Mouse (Mus musculus) spleen, postnatal 14 days (tissue): ENCODE data around the gene Slc9a3r1.

Experiments used
- DNase-seq, 2 experiments: peaks; one replicate each; pipeline ENCODE4 v3.0.0; 2021 to 2022; ENCODE audit warnings: low spot score in 2 of 2

The Slc9a3r1 gene

GRCm38 (mm10) chr11:115162205-115162601 is 938 bp upstream of the Slc9a3r1 start:
- no peak for DNase-seq

- DNase-seq = peak in 1 of 2 experiments; percentile 47
Observed at GRCm38 (mm10) chr11:115163568-115164150, 518 bp downstream of the Slc9a3r1 start.

GRCm38 (mm10) chr11:115164341-115164975 is 1.3 kb downstream of the Slc9a3r1 start:
- DNase-seq = no peak

- no peak for DNase-seq
Observed at GRCm38 (mm10) chr11:115164976-115165374, 1.8 kb downstream of the Slc9a3r1 start.

- no peak for DNase-seq
Observed at GRCm38 (mm10) chr11:115166776-115167175, 3.6 kb downstream of the Slc9a3r1 start.

- DNase-seq = no peak
Observed at GRCm38 (mm10) chr11:115167631-115168249, 4.6 kb downstream of the Slc9a3r1 start.

- no peak for DNase-seq
Observed at GRCm38 (mm10) chr11:115169430-115169829, 6.3 kb downstream of the Slc9a3r1 start.

GRCm38 (mm10) chr11:115171125-115171524 is 8.0 kb downstream of the Slc9a3r1 start:
- DNase-seq = no peak

GRCm38 (mm10) chr11:115172825-115173287 is 9.7 kb downstream of the Slc9a3r1 start:
- DNase-seq = no peak

- no peak for DNase-seq
Observed at GRCm38 (mm10) chr11:115173549-115174339, 10.6 kb downstream of the Slc9a3r1 start.

- DNase-seq = no peak
Observed at GRCm38 (mm10) chr11:115176399-115177190, 13.5 kb downstream of the Slc9a3r1 start.

- DNase-seq = no peak
Observed at GRCm38 (mm10) chr11:115177559-115178195, 14.5 kb downstream of the Slc9a3r1 start.

- no peak for DNase-seq
Observed at GRCm38 (mm10) chr11:115178766-115179165, 15.6 kb downstream of the Slc9a3r1 start.

GRCm38 (mm10) chr11:115179191-115179590 is 16.1 kb downstream of the Slc9a3r1 start:
- no peak for DNase-seq

- DNase-seq = no peak
Observed at GRCm38 (mm10) chr11:115179881-115180280, 16.7 kb downstream of the Slc9a3r1 start.

- peak; percentile 71 to 85 for DNase-seq
Observed at GRCm38 (mm10) chr11:115181913-115182638, 18.9 kb downstream of the Slc9a3r1 start.

GRCm38 (mm10) chr11:115184973-115185372 is 21.8 kb downstream of the Slc9a3r1 start:
- no peak for DNase-seq

- DNase-seq = peak; percentile 96 to 97
Observed at GRCm38 (mm10) chr11:115187224-115187639, 24.1 kb downstream of the Slc9a3r1 start, which contains the start of gene Tmem104. Gene Tmem104 (plus strand): TSS chr11:115187487.

- DNase-seq = no peak
Observed at GRCm38 (mm10) chr11:115187693-115188092, 24.6 kb downstream of the Slc9a3r1 start, which contains the start of gene Nat9. Gene Nat9 (minus strand): TSS chr11:115187859.
